Mouse (Mus musculus): ENCODE results near the gene Clcn3.

The Clcn3 gene

DNA sequence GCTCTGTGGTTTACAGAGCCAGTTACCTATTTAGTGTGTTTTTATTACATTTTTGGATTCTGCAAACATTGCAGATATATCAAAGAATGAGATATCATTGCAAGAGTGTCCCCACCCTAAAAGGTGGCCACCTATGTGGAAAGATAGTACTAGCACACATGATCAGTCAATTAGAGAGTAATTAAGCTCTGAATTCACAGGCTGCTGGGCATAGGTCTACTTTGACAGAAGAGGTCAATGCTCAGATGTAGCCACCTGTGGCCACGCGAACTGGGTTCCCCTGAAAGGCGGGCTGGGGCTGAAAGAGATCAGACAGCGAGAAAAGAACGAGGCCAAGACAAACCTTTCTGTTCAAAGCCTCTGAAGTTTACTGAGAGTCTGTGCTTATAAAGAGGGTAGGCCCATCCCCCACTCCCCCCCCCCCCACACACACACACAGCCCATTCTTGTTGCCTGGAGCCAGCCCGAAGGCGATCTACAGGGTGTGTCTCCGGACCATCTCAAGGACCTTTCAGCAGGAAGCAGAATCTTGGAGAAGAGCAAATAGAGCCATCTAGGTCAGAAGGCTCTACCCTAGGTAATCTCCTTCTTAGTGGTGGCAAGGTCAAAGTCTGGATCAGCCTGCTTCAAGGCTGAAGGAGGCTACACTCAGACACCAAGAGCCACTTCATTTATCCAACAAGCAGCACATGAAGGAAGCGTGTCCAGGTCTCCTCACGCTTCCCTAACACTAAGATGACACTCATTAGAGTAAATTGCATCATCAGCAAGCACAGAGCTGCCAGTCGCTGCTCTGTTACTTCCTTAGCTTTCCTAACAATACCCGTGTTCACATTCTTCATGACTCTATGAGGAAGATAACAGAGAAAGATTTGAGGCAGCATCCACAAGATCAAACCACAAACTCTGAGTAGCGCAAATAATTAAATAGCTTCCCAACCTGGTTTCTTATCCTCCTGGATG lies 112.6 kb downstream of the Clcn3 start:
- no peak for DNase-seq (ENCODE audit: low spot score in 2 of 2)

DNA sequence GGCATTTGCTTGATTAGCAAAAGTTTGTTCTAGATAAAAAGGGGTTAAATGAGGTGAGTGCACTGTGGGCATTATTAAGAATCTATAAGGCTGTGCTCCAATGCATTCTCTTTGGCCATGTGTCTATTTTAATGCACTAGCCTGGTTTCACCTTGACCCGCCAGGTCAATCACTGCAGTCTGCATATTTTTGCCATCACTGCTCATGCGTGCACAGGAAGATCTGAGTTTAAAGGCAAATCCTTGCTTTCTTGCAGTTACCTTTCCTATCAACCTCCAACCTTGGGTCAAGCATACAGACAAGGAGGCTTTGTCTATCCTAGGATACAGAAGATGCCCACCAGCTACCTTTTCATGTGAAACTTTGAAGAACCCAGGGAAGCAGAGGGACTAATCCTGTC lies 113.3 kb downstream of the Clcn3 start:
- no peak for DNase-seq (ENCODE audit: low spot score in 2 of 2)

DNA sequence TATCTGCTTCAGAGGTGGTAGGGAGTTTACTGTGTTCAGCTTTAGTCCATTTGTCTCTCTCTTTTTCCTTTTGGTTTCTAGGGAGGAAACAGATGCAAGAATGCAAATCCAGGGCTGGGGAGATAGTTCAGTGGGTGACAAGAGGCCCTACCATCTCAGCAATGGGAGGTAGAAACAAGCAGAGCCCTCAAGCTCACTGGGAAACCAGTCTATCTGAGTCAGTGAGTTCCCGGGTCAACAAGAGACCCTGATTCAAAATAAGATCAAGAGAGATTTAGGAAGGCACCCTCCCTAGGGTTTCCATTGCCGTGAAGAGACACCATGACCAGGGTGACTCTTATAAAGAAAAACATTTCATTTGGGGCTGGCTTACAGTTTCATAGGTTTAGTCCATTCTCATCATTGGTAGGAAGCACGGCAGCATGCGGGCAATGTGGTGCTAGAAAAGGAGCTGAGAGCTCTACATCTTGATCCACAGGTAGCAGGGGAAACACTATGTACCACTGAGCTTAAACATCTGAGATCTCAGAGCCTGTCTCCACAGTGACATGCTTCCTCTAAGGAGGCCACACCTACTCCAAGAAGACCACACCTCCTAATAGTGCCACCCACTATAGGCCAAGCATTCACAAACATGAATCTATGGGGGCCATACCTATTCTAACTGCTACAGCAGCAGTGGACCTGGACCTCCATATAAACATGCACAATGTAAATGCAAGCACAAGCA lies 114.7 kb downstream of the Clcn3 start:
- no peak for DNase-seq (ENCODE audit: low spot score in 2 of 2)

DNA sequence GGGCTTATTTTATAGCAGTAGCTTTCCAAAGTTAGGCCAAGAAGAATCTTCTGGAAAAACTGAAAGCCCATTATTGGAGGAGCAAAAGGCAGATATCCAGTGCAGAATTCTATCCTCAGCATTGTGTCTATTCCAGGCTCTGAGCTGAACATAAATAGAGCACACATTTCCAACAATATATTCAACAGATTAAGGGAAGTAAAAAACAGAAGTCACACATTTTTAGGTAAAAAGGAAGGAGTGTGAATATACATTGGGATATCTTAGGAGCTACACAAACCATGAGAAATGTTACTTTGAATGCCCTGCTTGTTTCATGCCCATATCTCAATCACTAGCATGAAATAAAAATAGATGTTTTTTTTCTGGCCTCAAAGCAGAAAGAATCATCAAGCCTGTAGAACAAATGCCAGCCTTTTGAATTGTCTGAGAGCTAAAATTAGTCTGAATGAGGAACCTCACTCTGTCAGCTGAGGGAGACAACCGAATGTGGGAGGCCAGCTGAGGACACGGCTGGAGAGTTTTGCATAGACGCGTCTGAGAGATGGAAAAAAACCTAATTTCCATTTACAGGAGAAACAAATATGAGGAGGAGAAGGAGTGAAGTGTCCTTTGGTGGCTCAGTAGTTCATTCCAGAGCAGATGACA lies 115.5 kb downstream of the Clcn3 start:
- DNase-seq (ENCODE audit: low spot score in 2 of 2), result no peak

DNA sequence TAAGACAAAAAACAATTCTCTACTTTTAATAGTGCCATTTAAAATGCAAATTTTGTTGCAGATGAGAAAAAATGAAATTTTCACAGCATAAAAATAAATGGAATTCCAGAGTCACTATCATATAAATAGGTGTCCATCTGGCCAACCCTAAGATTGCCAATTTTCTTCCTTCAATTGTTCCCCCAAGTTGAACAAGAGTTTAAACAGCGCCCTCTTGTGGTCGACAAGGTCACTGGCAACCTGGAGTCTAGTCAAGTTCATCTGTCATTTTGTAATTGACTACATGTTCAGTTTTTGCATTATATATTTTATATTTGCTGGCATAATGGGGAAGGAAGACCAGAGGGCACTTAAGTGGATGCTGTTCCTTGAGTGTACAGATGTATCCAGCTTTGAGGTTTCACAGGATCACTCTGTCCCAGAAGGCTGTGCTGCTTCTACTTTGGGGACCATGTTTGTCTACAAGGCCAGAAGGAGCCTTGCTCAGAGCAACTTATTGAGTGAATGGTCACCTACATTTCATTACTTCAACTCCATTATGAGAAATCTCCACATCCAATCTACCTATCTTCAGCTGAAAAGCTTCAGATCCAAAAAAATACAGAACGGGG lies 117.5 kb downstream of the Clcn3 start:
- peak in 1 of 2 experiments; percentile 50 for DNase-seq (ENCODE audit: low spot score in 2 of 2)

DNA sequence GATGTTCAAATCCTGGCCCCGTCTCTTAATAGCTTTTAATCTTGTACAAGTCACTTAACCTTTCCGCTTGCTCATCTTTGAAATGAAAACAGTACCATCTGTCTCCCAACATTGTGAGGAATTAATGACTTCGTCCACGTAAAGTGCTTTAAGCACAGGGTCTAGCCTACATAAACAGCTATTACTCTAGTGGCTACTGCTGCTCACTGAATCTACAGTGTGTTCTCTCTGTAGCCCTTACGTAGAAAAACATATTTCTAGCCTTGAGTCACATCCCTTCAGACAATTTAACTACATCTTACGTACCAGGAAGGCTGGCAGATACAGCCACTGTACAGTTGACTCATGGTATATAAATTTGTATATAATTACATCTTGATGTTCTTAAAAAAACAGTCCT lies 118.2 kb downstream of the Clcn3 start:
- no peak for DNase-seq (ENCODE audit: low spot score in 2 of 2)

DNA sequence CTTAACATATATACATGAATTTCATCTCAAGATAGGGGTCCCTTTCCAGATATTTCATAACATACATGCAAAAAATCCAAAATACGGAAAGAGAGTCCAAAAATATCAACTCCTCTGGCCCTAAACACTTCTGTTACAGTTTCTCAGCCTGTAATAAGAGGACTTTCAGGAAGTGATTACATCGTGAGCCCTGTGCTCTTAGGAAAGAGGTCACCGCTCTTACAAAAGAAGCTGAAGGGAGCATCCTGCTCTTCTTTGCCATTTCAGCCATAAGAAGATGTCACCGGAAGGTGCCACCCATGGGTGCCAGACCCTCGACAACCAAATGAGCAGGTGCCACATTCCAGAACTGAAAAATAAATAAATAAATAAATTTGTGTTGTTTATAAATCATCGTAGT lies 121.3 kb downstream of the Clcn3 start:
- DNase-seq (ENCODE audit: low spot score in 2 of 2), result no peak

DNA sequence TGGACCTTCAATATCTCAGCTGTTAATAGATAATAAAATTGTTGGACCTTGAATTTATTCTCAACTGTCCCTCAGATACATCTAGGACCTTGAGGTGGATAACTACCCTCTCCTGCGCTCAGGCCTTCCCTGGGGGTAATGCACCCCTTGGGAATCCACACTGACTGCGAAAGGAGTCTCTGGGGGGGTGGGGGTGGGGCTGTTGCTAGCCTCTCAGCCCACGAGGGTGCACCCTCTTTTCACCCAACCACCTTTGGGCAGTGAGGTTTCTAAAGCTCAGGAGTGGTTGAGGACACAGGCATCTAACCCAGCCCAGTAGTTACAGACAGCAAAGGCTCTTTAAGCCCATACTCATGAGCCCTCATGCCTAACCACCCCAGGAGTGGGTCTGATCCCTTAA lies 122.4 kb downstream of the Clcn3 start:
- no peak for DNase-seq (ENCODE audit: low spot score in 2 of 2)
